Mouse (Mus musculus): ENCODE data around the gene Wdr70.

- TF ChIP-seq GATA1 (IDR thresholded peaks at IDR 0.05; ENCODE audit: borderline replicate concordance, low read length) (no peak), FLI1 (IDR thresholded peaks at IDR 0.05; ENCODE audit: low read length) (no peak)
Observed at GRCm38 (mm10) chr15:8088715-8089114, 10.3 kb downstream of the Wdr70 start.
